Mouse (Mus musculus): ENCODE results near the gene Ifrd1. TPM values are rescaled to one million over a fixed set of nuclear protein-coding genes. Genes with fewer than 3 reads are reported as not detected.
"Not testable (repeated sequence)": the region's sequence is repeated elsewhere in the genome, so short reads cannot be mapped to it uniquely, and the experiment has no call there.

The Ifrd1 gene
- total RNA-seq (2021) (100 to 1,000 TPM; 149 to 180 TPM), polyA plus RNA-seq (2012; rRNA removed) (40.2 and 58.2 TPM in 2 replicates)
- long read RNA-seq, transcript Ifrd1-201 (12 exons, 3,378 nt), result major isoform, 76 of 90 reads
- long read RNA-seq, partial matches to known transcripts, result 3 of 90 reads
- long read RNA-seq, other reads (novel, unspliced or antisense), result 11 of 90 reads

DNA sequence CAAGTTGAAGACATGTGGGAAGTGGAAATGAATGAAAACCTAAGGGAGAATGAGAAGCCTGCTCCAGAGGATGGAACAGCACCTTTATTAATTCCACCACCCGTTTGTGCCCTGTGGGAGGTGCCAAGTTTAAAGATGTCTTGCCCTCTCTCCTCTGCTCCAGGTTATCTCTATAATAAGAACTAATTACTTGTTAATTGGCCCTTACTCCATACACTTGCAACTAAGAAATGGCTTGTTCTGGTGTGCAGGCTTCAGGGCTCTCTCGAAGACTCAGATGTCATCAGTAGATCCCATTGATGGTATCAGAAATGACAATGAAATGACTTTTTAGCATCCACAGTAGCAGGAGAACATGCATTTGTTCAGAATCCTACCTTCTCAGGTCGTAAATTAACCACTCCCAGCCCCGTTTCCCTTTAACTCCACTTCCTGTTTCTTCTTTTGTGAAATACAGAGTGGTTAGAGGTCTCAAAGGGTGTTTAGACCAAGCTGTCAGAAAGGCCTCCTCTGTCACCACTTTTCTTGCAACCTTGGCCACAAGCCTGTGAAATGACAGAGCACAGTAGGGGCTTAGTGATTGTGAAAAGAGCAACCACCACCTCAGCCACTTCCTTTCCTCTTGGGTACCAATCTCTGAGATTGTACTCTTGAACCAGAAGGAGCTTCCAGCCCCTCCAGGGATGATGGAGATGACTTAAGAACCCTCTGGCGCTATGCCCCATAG lies at the start of gene Ifrd1:
Gene Ifrd1, minus strand, starts transcription at position 51 of the 727 bp plus-strand sequence.
- no peak for DNase-seq

- DNase-seq, result no peak
These were observed 38.2 kb upstream of the Ifrd1 start for GRCm38 (mm10) chr12:40286539-40286938.

GRCm38 (mm10) chr12:40280596-40281325 lies 32.5 kb upstream of the Ifrd1 start:
- no peak for DNase-seq

- DNase-seq, result no peak
These were observed 29.3 kb upstream of the Ifrd1 start for GRCm38 (mm10) chr12:40277581-40277980.

DNA sequence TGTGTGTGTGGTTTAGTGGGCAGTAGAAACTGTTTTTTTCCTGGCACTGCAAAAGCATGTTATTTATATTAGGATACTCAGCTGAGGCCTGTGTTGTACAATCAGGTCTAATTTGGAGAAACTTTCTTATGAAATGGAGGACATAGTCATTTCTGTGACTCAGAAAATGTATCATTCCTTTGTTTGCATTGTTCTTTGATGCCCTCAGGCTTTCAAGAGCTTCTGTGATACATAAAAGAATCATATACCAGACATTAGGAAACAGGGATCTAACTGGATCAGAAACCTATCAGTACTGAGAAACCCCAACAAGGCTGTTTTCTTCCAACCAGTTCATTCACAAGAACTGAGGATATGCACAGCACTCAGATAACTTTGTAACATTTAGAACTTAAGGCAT lies 26.6 kb upstream of the Ifrd1 start:
- no peak for DNase-seq

GRCm38 (mm10) chr12:40273339-40273738 lies 25.0 kb upstream of the Ifrd1 start:
- DNase-seq, result no peak

DNA sequence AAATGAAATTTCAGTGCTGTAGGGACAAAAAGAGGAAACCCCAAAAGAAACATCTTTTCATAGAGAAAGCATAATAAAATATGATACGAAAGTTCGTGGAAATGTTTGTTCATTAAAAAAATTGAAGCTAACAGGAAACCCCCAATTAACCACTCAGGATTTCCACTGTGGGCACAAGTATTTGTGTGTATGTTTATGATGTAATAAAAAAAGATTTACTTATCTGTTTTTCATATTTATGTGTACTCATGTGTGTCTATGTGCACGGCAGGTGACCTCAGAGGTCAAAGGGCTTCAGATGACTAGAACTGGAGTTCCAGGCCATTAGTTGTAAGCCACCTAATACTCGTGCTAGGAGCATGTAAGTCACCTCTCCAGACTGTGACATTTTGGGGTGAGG lies 24.4 kb upstream of the Ifrd1 start:
- DNase-seq, result no peak

DNA sequence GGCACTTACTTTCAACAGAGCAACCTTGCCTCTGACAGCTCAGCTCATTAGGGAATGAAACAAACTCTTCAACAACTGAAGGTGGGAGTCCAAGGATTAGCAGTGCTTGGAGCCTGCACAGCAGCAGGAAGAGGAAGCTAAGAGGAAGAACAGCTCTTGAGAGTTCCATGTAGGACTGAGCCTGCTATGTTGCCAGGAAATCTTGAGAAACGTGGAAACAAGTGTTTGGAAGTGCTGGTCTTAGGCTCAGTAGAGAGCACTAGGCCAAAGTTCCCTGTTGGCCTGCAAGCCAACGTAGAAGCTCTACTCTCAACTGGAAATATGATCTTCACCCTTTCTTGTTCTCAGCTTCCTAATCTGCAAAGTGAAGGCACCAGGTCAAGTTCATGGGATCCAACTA lies 20.0 kb upstream of the Ifrd1 start:
- DNase-seq, result no peak

DNA sequence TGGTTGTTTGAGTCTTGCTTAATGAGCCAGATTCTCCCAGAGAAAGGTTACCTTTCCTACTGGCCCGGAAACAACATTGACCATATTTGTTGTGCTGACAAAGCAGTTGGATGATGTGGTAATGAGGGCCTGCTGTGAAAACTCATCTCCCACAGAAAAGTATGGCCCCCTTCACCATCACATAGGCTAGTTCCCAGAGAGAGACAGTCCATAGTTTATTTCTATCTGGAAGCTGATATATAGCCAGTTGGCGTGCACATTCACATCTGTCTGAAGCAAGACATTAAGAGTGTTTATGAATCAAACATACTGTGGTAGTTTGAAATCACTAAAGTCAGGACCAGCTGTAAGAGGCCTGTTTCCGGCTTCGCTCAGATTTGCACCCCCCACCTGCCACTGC lies 15.4 kb upstream of the Ifrd1 start:
- no peak for DNase-seq

DNA sequence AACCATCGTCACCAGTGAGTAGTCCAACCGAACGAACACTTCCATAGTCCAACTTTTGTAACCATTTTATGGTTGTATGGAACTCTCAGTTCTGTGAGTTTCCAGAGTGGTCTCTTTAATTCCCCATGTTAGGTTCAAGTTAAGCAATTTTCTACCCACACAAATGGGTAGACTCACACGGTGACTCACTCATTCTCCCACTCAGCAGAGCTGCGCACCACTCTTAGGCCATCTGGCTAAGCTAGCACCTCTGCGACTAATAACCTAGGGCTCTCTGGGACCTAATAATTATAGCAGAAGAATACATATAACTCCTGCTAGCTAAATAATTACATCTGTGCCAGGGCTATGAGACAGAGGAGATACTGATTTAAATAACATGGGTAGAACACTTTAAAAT lies 14.7 kb upstream of the Ifrd1 start:
- no peak for DNase-seq

DNA sequence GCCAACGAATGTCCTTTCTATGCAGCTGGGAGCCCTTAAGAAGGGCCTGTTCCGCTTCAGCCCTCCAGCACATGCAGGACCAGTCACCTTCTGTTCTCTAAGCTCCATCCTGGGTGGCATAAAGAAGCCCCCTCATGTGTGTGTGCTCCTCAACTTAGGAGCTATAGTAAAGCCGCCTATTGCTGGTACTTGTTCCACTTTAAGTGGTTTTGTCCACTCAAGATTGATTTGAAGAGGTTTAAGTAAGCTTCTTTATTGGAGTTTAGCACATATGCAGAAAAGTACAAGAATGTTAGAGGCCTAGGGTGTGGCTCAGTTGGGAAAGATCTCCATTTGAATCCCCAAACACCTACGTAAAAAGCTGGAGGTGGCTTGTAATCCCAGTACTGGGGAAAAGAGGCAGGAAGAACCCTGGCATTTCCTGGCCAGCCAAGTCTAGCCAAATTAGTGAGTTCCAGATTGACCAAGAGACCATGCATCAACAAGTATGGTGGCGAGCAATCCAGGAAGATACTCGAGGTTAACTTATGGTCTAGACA lies 10.2 kb upstream of the Ifrd1 start:
- no peak for DNase-seq

- peak; percentile 83 for DNase-seq
These were observed 8.9 kb upstream of the Ifrd1 start for GRCm38 (mm10) chr12:40257226-40257625.

GRCm38 (mm10) chr12:40256543-40256942 lies 8.2 kb upstream of the Ifrd1 start:
- no peak for DNase-seq

- no peak for DNase-seq
These were observed 7.7 kb upstream of the Ifrd1 start for GRCm38 (mm10) chr12:40256033-40256432.

DNA sequence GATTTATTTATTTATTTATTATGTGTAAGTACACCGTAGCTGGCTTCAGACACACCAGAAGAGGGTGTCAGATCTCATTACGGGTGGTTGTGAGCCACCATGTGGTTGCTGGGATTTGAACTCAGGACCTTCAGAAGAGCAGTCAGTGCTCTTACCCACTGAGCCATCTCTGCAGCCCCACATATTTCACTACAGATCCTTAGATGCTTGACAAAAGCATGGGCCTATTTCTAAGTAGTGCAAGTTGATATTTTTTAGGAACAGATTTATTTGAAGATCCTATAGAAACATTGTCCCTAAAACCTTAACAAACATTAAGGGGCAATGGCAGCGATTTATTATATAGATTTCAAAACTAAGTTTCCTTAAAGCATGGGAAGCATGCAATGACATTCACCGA lies 7.0 kb upstream of the Ifrd1 start:
- DNase-seq, result not testable (repeated sequence)

DNA sequence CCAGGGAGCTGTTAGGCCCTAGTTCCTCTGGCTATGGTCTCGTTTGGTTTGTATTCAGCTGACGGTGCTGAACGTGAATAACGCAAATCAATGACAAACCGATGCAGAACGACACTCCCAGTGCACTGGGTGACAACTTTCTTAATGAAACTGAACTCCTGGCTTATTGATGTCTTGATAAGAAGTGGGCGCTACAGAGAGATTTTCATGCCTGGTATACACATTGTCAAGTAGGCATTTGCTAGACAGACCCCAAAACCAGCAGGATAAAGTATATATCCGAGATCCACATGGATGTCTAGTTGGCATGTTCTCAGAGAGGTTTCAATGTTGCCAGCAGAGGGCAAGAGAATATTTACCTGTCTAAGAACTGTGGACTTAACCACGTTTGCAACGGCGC lies 6.4 kb upstream of the Ifrd1 start:
- no peak for DNase-seq

DNA sequence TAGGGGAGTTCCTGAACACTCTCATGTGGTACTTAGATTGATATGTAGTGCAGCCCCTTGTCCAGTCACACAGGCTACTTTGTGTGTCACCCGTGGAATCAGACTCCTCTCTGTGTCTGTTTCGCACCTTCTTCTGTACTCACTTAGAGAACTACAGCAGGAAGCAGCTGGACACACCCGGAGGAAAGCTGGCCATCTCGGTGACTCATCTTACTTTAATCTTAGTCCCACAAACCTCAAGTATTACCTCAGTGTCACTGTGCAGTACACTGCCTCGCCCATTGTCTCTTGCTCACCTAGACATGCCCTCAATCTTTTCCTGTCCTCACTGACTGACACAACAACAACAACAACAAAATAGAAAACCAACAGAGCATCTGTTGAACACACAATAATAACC lies 4.9 kb upstream of the Ifrd1 start:
- no peak for DNase-seq

DNA sequence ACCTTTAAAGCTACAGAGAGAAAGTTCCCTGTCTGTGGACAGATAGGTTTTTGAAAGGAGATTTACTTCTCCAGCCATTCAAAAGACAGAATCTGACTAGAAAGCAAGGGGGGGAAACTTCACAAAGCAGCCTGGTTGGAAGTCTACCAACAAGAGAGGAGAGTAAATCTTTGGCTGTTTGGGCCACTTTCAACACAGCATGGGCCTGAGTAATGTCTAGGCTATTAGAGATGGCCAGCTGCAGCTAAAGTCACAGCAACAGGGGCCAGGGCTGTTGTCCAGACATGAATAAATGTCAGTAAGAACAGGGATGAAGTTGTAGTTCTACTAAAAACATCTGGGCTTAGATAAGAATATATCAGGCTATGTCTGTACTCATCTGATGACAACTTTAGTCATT lies 2.0 kb upstream of the Ifrd1 start:
- DNase-seq, result no peak

DNA sequence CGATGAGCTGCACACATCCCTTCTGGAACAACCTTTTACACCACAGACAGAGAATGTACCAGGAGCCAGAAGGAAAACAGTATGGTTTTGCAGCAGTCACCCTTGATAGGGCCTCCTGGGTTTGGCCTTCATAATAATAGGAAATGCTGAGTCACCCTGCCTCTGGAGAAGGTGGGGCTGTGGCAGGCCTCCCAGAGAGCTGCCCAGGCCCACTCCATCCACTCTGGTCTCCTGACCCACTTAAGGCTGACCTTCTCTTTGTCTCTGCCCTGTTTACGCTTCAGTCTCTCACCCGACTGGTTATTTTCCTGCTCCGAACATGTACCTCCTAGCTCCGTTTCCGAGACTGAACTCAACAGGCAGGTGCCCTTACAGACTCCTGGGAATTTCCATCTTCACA lies 328 bp downstream of the Ifrd1 start:
- DNase-seq, result peak; percentile 87

DNA sequence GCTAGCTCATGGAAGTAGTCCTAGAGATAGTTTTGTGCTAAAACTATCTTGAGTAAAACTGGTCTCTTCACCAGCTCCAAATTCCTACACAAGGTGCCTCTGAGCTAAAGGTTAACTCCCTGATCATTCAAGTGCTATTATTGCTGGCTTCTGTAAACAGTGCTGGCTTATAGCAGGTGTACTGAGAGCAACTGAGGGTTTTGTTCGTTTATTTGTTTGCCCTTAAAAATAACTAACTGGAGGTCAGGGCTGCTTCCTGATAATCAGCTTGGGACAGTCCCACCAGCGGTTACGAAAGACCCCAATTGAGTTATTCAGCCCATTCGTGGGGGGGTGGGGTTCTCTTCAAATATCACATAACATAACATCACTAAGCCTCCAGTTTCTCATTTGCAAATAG lies 920 bp downstream of the Ifrd1 start:
- DNase-seq, result no peak

GRCm38 (mm10) chr12:40245434-40245970 lies 2.8 kb downstream of the Ifrd1 start:
- DNase-seq, result no peak

GRCm38 (mm10) chr12:40244926-40245325 lies 3.4 kb downstream of the Ifrd1 start:
- DNase-seq, result no peak

- DNase-seq, result peak; percentile 91
These were observed 4.5 kb downstream of the Ifrd1 start for GRCm38 (mm10) chr12:40243821-40244221.
